Mouse (Mus musculus) testis, adult 2 months (tissue): ENCODE measurements at regions not wholly inside any gene's neighbourhood (a gene's known extent, or its start where the extent isn't known, plus 50 kb on each side); places are given as distances from the start of the nearest gene placed in this dataset.

Experiments used
- H3K27ac ChIP-seq: fragments of 200-500 bp; 2 replicates; pipeline ENCODE4 v1.5.1; 2012; ENCODE audit warnings: low read depth, low read length; ENCODE audit not compliant: control insufficient read depth, insufficient read depth
- H3K27me3 ChIP-seq: fragments of 200-500 bp; 2 replicates; pipeline ENCODE4 v1.6.1; 2012; ENCODE audit warnings: mild to moderate bottlenecking, low read length, moderate library complexity; ENCODE audit not compliant: control insufficient read depth, insufficient read depth
- H3K36me3 ChIP-seq: fragments of 200-500 bp; 2 replicates; pipeline ENCODE4 v1.6.1; 2012; ENCODE audit warnings: mild to moderate bottlenecking, low read length; ENCODE audit not compliant: control insufficient read depth, insufficient read depth
- H3K4me1 ChIP-seq: fragments of 200-500 bp; 2 replicates; pipeline ENCODE4 v1.6.1; 2012; ENCODE audit warnings: low read length; ENCODE audit not compliant: control insufficient read depth, insufficient read depth
- H3K4me3 ChIP-seq: fragments of 200-500 bp; 2 replicates; pipeline ENCODE4 v1.5.1; 2012; ENCODE audit warnings: low read depth, mild to moderate bottlenecking, low read length, moderate library complexity, mixed read lengths; ENCODE audit not compliant: control insufficient read depth
- CTCF ChIP-seq: fragments of 200-500 bp; IDR thresholded peaks from 2 replicates; pipeline ENCODE4 v1.5.1; 2012; ENCODE audit warnings: low read depth, mild to moderate bottlenecking, inconsistent platforms, low read length, moderate library complexity; ENCODE audit not compliant: control insufficient read depth, insufficient read depth, insufficient replicate concordance
- POLR2A ChIP-seq: fragments of 200-500 bp; IDR thresholded peaks from 2 replicates; pipeline ENCODE4 v1.6.1; 2012; ENCODE audit warnings: low read depth, mild to moderate bottlenecking, inconsistent platforms, low read length, moderate library complexity; ENCODE audit not compliant: control insufficient read depth

GRCm38 (mm10) chr7:70624031-70624726 is 257.6 kb upstream of the Nr2f2 start:
- Histone ChIP-seq H3K4me1 (peaks cover 16% of the 10 kb centered on the region), H3K4me3 (no peak overlapping the region), H3K27me3 (no peaks in the 10 kb centered on the region), H3K36me3 (no peaks in the 10 kb centered on the region), H3K27ac (peak overlapping the region; percentile 36; the same call in 1 of the 2 replicates)
- no peak for TF ChIP-seq POLR2A
- no peak for TF ChIP-seq CTCF

GRCm38 (mm10) chr7:70619400-70619799 is 252.9 kb upstream of the Nr2f2 start:
- Histone ChIP-seq H3K4me1 (peaks cover 5% of the 10 kb centered on the region), H3K27me3 (no peaks in the 10 kb centered on the region), H3K4me3 (no peak overlapping the region), H3K27ac (no peak overlapping the region), H3K36me3 (no peaks in the 10 kb centered on the region)
- TF ChIP-seq CTCF (no peak), POLR2A (no peak)

GRCm38 (mm10) chr7:70618270-70618669 is 251.7 kb upstream of the Nr2f2 start:
- TF ChIP-seq POLR2A: no peak
- no peak for TF ChIP-seq CTCF
- Histone ChIP-seq H3K4me3 (no peak overlapping the region), H3K4me1 (no peaks in the 10 kb centered on the region), H3K27me3 (no peaks in the 10 kb centered on the region), H3K27ac (no peak overlapping the region), H3K36me3 (no peaks in the 10 kb centered on the region)

- Histone ChIP-seq H3K36me3 (no peaks in the 10 kb centered on the region), H3K27ac (no peak overlapping the region), H3K27me3 (no peaks in the 10 kb centered on the region), H3K4me3 (no peak overlapping the region), H3K4me1 (no peaks in the 10 kb centered on the region)
- no peak for TF ChIP-seq POLR2A
- TF ChIP-seq CTCF: no peak
These were observed 240.0 kb upstream of the Nr2f2 start for GRCm38 (mm10) chr7:70606511-70606910.

- H3K27me3 ChIP-seq: no peaks in the 10 kb centered on the region
- H3K27ac ChIP-seq: no peak overlapping the region
- no peaks in the 10 kb centered on the region for H3K36me3 ChIP-seq
- H3K4me1 ChIP-seq: no peaks in the 10 kb centered on the region
- no peak for TF ChIP-seq CTCF
- TF ChIP-seq POLR2A: no peak
- no peak overlapping the region for H3K4me3 ChIP-seq
These were observed 238.1 kb upstream of the Nr2f2 start for GRCm38 (mm10) chr7:70604471-70605174.

DNA sequence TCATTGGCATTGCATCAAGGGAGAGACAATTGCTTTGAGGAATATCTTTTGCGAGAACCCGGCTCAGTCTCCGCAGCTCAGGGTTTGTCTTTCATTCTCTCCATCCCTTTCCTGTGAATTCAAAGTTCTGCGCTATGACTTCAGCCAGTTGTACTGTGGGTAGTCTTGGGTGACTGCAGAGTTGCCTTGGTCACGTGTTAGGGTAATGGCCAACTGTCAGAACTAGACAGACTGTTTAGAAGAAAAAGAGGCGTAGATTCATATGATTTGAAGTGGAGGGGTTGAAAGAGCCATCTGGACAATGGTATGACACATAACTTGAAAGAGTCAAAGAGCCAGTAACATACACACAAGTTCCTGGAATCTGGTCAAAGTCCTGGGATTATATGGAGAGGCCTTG is 226.5 kb upstream of the Nr2f2 start:
- Histone ChIP-seq H3K36me3 (no peaks in the 10 kb centered on the region), H3K27me3 (no peaks in the 10 kb centered on the region), H3K4me3 (no peak overlapping the region), H3K4me1 (no peaks in the 10 kb centered on the region), H3K27ac (no peak overlapping the region)
- TF ChIP-seq CTCF (no peak), POLR2A (no peak)

GRCm38 (mm10) chr7:70591361-70592256 is 225.1 kb upstream of the Nr2f2 start:
- H3K27ac ChIP-seq: no peak overlapping the region
- no peaks in the 10 kb centered on the region for H3K36me3 ChIP-seq
- H3K27me3 ChIP-seq: no peaks in the 10 kb centered on the region
- no peaks in the 10 kb centered on the region for H3K4me1 ChIP-seq
- no peak overlapping the region for H3K4me3 ChIP-seq
- TF ChIP-seq POLR2A: no peak
- no peak for TF ChIP-seq CTCF
